Comparison of ENCODE assay signal across 30 mouse cellular contexts in the genomic region with DNA sequence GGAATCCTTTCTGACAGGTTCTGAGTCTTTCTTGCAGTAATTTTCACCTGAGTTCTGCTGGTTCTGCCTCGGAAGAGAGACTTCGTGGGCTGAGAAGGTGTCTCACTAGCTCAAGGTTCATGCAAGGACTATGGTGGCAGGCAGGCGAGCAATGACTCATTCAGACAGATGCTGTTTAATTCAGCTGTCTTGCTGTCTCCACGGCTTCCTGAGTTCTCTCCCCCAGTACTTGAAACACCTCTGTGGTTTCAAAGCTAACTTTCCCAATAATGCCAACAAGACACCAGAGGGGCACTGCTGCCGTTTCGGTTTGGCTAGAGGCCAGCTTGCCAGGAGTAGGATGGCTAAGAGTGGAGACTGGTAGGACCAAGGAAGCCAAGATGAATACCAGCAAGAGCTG. TPM values are rescaled to one million over a fixed set of nuclear protein-coding genes. Genes with fewer than 3 reads are reported as not detected.
DNase-seq lines count a peak whose midpoint lies in the region; ATAC-seq and TF ChIP-seq lines count a peak whose summit lies in the region.
"Had no signal": no experiment of that assay in that cellular context is flagged by ENCODE, and none has a peak within 500 bp of the region (broad histone marks: within the 10 kb centered on the region; RNA-seq: fewer than 3 reads in every experiment).

No protein-coding gene starts in this region.

- H3K27me3 ChIP-seq in C2C12 (ENCODE audit: control insufficient read depth, insufficient read depth, insufficient read length): no peaks in the 10 kb centered on the region
- H3K27me3 ChIP-seq: embryonic facial prominence, embryonic 15.5 days; forebrain, embryonic 12.5 days; heart, embryonic 13.5 days; limb, embryonic 12.5 days; liver, embryonic 15.5 days; midbrain, embryonic 15.5 days had no signal

- no peak for TF ChIP-seq CTCF in C2C12 (IDR thresholded peaks at IDR 0.05; ENCODE audit: control insufficient read depth, insufficient read depth, insufficient read length)

- H3K79me3 ChIP-seq in C2C12 (ENCODE audit: low read depth): peaks cover 24% of the 10 kb centered on the region

- 0 out of 2 replicates have a peak, but pooled peaks have one; percentile 2 for ATAC-seq in granulocyte monocyte progenitor cell, adult 5-6 weeks (replicated peaks; ENCODE audit: poor library complexity, severe bottlenecking)
- ATAC-seq: forebrain, postnatal 0 days; hindbrain, embryonic 16.5 days; midbrain, embryonic 15.5 days had no signal

- intact Hi-C loops in heart, postnatal 25 days (cut with DNase I): no loop called here

- H3K36me3 ChIP-seq in C2C12 (ENCODE audit: control insufficient read depth, insufficient read depth): peaks cover 5% of the 10 kb centered on the region
- H3K36me3 ChIP-seq: embryonic facial prominence, embryonic 10.5 days; embryonic facial prominence, embryonic 15.5 days; forebrain, embryonic 12.5 days; G1E; limb, embryonic 12.5 days; liver, embryonic 15.5 days; midbrain, embryonic 10.5 days; midbrain, embryonic 15.5 days had no signal

- H3K4me3 ChIP-seq in C2C12 (ENCODE audit: insufficient read depth, poor library complexity, severe bottlenecking): no peak overlapping the region
- H3K4me3 ChIP-seq: embryonic facial prominence, embryonic 10.5 days; embryonic facial prominence, embryonic 15.5 days; forebrain, embryonic 12.5 days; heart, embryonic 13.5 days; limb, embryonic 12.5 days; liver, embryonic 15.5 days; midbrain, embryonic 10.5 days; midbrain, embryonic 15.5 days had no signal

- DNase-seq in frontal cortex, adult 2 months (ENCODE audit: extremely low spot score in 1 of 2, low spot score in 1 of 2): peak; percentile 56 to 70
- DNase-seq in frontal cortex, postnatal 36 days (ENCODE audit: low spot score in 2 of 2): no peak
- DNase-seq in 3134 (ENCODE audit: extremely low read depth, insufficient read length, low spot score): peak; percentile 72
- no peak for DNase-seq in heart, postnatal 25 days (ENCODE audit: low spot score)
- DNase-seq in cerebellum, adult 11 months: no peak
- DNase-seq in c-Kit-positive CD71-positive TER-119-positive erythroid progenitor cells, embryonic 14.5 days (ENCODE audit: low spot score): no peak
- DNase-seq: adrenal gland, postnatal 14 days; cerebellum, adult 9-10 months; forebrain, postnatal 0 days; heart, postnatal 10 days; kidney, adult 2 months; kidney, postnatal 36 days; lung, embryonic 14.5 days; lung, postnatal 14 days; right cerebral cortex, postnatal 14 days; spleen, adult 18-20 months; thymus, adult 18-20 months; thymus, postnatal 25 days had no signal

- peaks cover 85% of the 10 kb centered on the region for H3K79me2 ChIP-seq in C2C12 (ENCODE audit: control insufficient read depth, insufficient read depth)

- H3ac ChIP-seq in C2C12 (ENCODE audit: control insufficient read depth, insufficient read length, low read depth): no peak overlapping the region

TF ChIP-seq in C2C12, 6 proteins besides CTCF, POLR2A, EP300 and RAD21:
- TF ChIP-seq FOSL1 (IDR thresholded peaks at IDR 0.05; ENCODE audit: insufficient read depth, low read length, poor library complexity, severe bottlenecking) (no peak), MAX (IDR thresholded peaks at IDR 0.05) (no peak), CEBPB (IDR thresholded peaks at IDR 0.05; ENCODE audit: low read depth) (peak; percentile 53), MYOG (IDR thresholded peaks at IDR 0.05; ENCODE audit: control insufficient read depth, extremely low read depth, insufficient read length) (no peak), MYOD1 (IDR thresholded peaks at IDR 0.05; ENCODE audit: control insufficient read depth, insufficient read length, low read depth) (peak; percentile 87), USF1 (IDR thresholded peaks at IDR 0.05; ENCODE audit: low read depth) (no peak)

RNA-seq across cellular contexts. Expression of gene Nav1, which starts 19.1 kb away (rescaled TPM):
- 49.4 and 61.9 TPM in 2 replicates for polyA plus RNA-seq in frontal cortex, adult 2 months (2012; rRNA removed)
- 22.2 TPM for polyA plus RNA-seq in C2C12 (2012; fragmentation: generic; extraction: Trizol)
- total RNA-seq in granulocyte monocyte progenitor cell, adult 5-6 weeks (2014; fragmentation: Nextera tagmentation): 16.3 and 19.8 TPM in 2 replicates
- 2.9 and 3.6 TPM in 2 replicates for total RNA-seq in granulocyte monocyte progenitor cell, adult 5-6 weeks (2017)
- total RNA-seq in heart, postnatal 25 days (2021): 10 to 100 TPM; 19.6 to 19.8 TPM
- polyA plus RNA-seq: G1E had no signal

Comparison
In these comparisons a context has a peak if more than half of its experiments do, and no peak if none do; other contexts are left out.
1. DNase-seq: peak in frontal cortex, adult 2 months (2 of 2) and 3134 (single experiment); none in frontal cortex, postnatal 36 days (0 of 2), heart, postnatal 25 days (single experiment), cerebellum, adult 11 months (single experiment) and c-Kit-positive CD71-positive TER-119-positive erythroid progenitor cells, embryonic 14.5 days (single experiment).